In genomic region chr2:24975704-24976297, GRCm38 (mm10) we compare ENCODE assay signal across 1 mouse cellular context.
A peak's percentile ranks its signal among the peaks of the same experiment; 100 is the strongest.
TF ChIP-seq lines count a peak whose summit lies in the region.

Gene Pnpla7 (plus strand): TSS chr2:24976033.

TF ChIP-seq in MEL, 35 proteins besides CTCF, POLR2A, EP300 and RAD21 (continued from another document):
- TF ChIP-seq CHD2 (IDR thresholded peaks at IDR 0.05; ENCODE audit: low read length) = peak; percentile 60
- peak; percentile 54 for TF ChIP-seq TCF12 (IDR thresholded peaks at IDR 0.05; ENCODE audit: low read depth, low read length)
- TF ChIP-seq MYB (IDR thresholded peaks at IDR 0.05; ENCODE audit: low read depth, low read length) = peak; percentile 21; the same call in 1 of the 2 replicates
- no peak for TF ChIP-seq POLR2AphosphoS5 (IDR thresholded peaks at IDR 0.05; ENCODE audit: borderline replicate concordance, low read depth, low read length)
TF ChIP-seq in MEL: peak in this region for 19.
